Mouse (Mus musculus) cerebellum, adult 2 months (tissue): Measurements from ENCODE around the gene Tollip. TPM values are rescaled to one million over a fixed set of nuclear protein-coding genes. Genes with fewer than 3 reads are reported as not detected.
"Not testable (repeated sequence)": the region's sequence is repeated elsewhere in the genome, so short reads cannot be mapped to it uniquely, and the experiment has no call there.

Source experiments
- DNase-seq, 2 experiments: peaks; one replicate each; pipeline ENCODE4 v3.0.0; 2021
- H3K27ac ChIP-seq: fragments of 200-500 bp; 2 replicates; pipeline ENCODE4 v1.5.1; 2012; ENCODE audit warnings: low read length, control low read depth, inconsistent platforms; ENCODE audit not compliant: insufficient read depth
- H3K27me3 ChIP-seq: fragments of 200-500 bp; 2 replicates; pipeline ENCODE4 v1.6.1; 2012; ENCODE audit warnings: inconsistent platforms, mild to moderate bottlenecking, low read length, moderate library complexity; ENCODE audit not compliant: control insufficient read depth, insufficient read depth
- H3K4me1 ChIP-seq: fragments of 200-500 bp; 2 replicates; pipeline ENCODE4 v1.6.1; 2011; ENCODE audit warnings: low read length; ENCODE audit not compliant: control insufficient read depth, insufficient read depth
- H3K4me3 ChIP-seq: fragments of 200-500 bp; replicated peaks from 2 replicates; pipeline ENCODE3; 2011; ENCODE audit warnings: mild to moderate bottlenecking, low read depth, low read length, control low read depth; ENCODE audit not compliant: insufficient read depth
- CTCF ChIP-seq: fragments of 200-500 bp; IDR thresholded peaks from 2 replicates; pipeline ENCODE4 v1.5.1; 2011; ENCODE audit warnings: low read depth, mild to moderate bottlenecking, control low read depth, low read length, moderate library complexity, borderline replicate concordance; ENCODE audit not compliant: insufficient read depth
- POLR2A ChIP-seq: fragments of 200-500 bp; IDR thresholded peaks from 2 replicates; pipeline ENCODE4 v1.6.1; 2011; ENCODE audit warnings: low read length, control low read depth, borderline replicate concordance; ENCODE audit not compliant: insufficient read depth
- WGBS: fragments of 180-500 bp; shearing (Covaris S2); methylation state at CpG from one replicate; pipeline ENCODE4 v1.1.7; 2018; 5-methylcytosine and 5-hydroxymethylcytosine counted together
- polyA plus RNA-seq: library from polyadenylated mRNA; depleted of rRNA; stranded (reverse); fragments of >200 nt; gene quantifications from 2 replicates; pipeline ENCODE4 v1.2.3, GENCODE M21; 2012

Tollip gene
- polyA plus RNA-seq, 1 experiment = 151 TPM

GRCm38 (mm10) chr7:141924917-141925316 lies 6.6 kb upstream of the Tollip start:
- no peak overlapping the region for H3K27ac ChIP-seq
- no peak for TF ChIP-seq POLR2A
- TF ChIP-seq CTCF = peak; percentile 94
- no peaks in the 10 kb centered on the region; the same call in 1 of the 2 replicates for H3K4me1 ChIP-seq
- peak; percentile 68 to 81 for DNase-seq
- H3K27me3 ChIP-seq = no peaks in the 10 kb centered on the region
- H3K4me3 ChIP-seq = no peak overlapping the region
- 4% methylated on average over 7 of the region's 7 CpGs for WGBS

- not testable (repeated sequence) for H3K4me3 ChIP-seq, H3K27me3 ChIP-seq, H3K27ac ChIP-seq, H3K4me1 ChIP-seq, DNase-seq
- WGBS = 94% methylated on average over 17 of the region's 17 CpGs
Measured at GRCm38 (mm10) chr7:141924121-141924520, 5.8 kb upstream of the Tollip start.

- H3K27ac ChIP-seq = no peak overlapping the region
- 93% methylated on average over 3 of the region's 3 CpGs for WGBS
- H3K27me3 ChIP-seq = no peaks in the 10 kb centered on the region; the same call in 1 of the 2 replicates
- no peaks in the 10 kb centered on the region for H3K4me1 ChIP-seq
- no peak overlapping the region for H3K4me3 ChIP-seq
- DNase-seq = no peak
- no peak for TF ChIP-seq CTCF
- TF ChIP-seq POLR2A = no peak
Measured at GRCm38 (mm10) chr7:141911305-141911704, 7.0 kb downstream of the Tollip start.

GRCm38 (mm10) chr7:141908591-141908990 lies 9.7 kb downstream of the Tollip start:
- H3K4me3 ChIP-seq = no peak overlapping the region
- no peak overlapping the region for H3K27ac ChIP-seq
- TF ChIP-seq CTCF = no peak
- TF ChIP-seq POLR2A = no peak
- H3K27me3 ChIP-seq = no peaks in the 10 kb centered on the region; the same call in 1 of the 2 replicates
- DNase-seq = peak in 1 of 2 experiments; percentile 38
- WGBS = 22% methylated on average over 6 of the region's 6 CpGs
- no peaks in the 10 kb centered on the region for H3K4me1 ChIP-seq

- no peak for TF ChIP-seq CTCF
- TF ChIP-seq POLR2A = no peak
- Histone ChIP-seq H3K4me3 (peak overlapping the region; percentile 62), H3K27me3 (no peaks in the 10 kb centered on the region), H3K4me1 (peaks cover 17% of the 10 kb centered on the region; the same call in 1 of the 2 replicates), H3K27ac (peak overlapping the region; percentile 81)
- DNase-seq = no peak
- WGBS = 61% methylated on average over 4 of the region's 4 CpGs
Measured at GRCm38 (mm10) chr7:141902791-141903190, 15.5 kb downstream of the Tollip start.

GRCm38 (mm10) chr7:141902269-141902729 lies 16.0 kb downstream of the Tollip start:
- under 1% methylated on average over 44 of the region's 44 CpGs for WGBS
- Histone ChIP-seq H3K4me1 (peaks cover 18% of the 10 kb centered on the region), H3K27me3 (no peaks in the 10 kb centered on the region), H3K4me3 (peak overlapping the region; percentile 76), H3K27ac (peak overlapping the region; percentile 81)
- DNase-seq = peak; percentile 99 to 100
- no peak for TF ChIP-seq CTCF
- TF ChIP-seq POLR2A = peak; percentile 94

DNA sequence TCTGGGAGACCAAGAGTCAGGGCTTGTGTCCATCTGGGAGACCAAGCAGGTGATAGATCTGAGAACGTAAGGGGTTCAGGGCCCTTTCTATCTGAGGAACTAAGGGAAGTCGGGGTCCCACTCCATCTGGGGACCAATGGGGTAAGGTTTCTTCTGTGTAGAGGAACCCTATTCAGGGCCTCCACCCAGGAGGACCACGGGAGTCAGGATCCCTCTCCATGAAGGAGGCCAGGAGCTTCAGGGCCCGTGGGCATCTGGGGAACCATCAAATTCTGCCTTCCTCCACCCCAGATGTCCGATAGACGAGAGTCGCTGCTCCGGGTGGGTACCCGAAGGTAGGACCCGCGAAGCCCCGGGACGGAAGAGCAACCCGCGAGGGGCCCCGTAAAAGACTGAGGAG lies 16.5 kb downstream of the Tollip start:
- Histone ChIP-seq H3K4me3 (peak overlapping the region; percentile 76), H3K4me1 (peaks cover 22% of the 10 kb centered on the region), H3K27ac (peak overlapping the region; percentile 26; the same call in 1 of the 2 replicates), H3K27me3 (no peaks in the 10 kb centered on the region)
- TF ChIP-seq POLR2A (no peak), CTCF (no peak)
- DNase-seq = no peak
- WGBS = 0% methylated on average over 16 of the region's 16 CpGs

DNA sequence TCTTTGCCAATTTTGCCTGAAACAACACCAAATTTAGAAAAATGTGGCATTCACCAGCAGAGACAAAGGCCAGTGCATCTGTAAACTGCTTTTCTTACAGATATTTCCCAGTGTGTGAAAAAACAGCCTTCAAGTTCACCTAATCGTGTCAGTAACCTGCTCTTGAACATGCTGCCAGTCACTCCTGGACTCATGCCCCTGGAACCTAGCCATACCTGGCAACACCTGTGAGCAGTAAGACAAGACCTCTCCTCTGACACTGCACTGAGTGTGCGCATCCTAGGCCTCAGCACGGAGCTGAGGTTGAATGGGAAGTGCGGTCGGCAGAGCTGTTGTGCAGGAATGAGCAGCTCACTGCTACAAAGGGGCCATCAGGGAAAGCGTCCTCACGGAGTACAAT lies 26.2 kb downstream of the Tollip start:
- TF ChIP-seq CTCF (no peak), POLR2A (no peak)
- WGBS = 51% methylated on average over 7 of the region's 7 CpGs
- no peak overlapping the region for H3K27ac ChIP-seq
- H3K4me3 ChIP-seq = no peak overlapping the region
- no peaks in the 10 kb centered on the region for H3K27me3 ChIP-seq
- DNase-seq = peak; percentile 52 to 62
- H3K4me1 ChIP-seq = peaks cover 12% of the 10 kb centered on the region
